Mouse (Mus musculus) CH12.LX (cell line): ENCODE data around the gene Fhl3.

Experiments
- CHD1 ChIP-seq: IDR thresholded peaks from 2 replicates; pipeline ENCODE4 v1.6.1; 2012; ENCODE audit warnings: low read depth, low read length, improper control_type of control experiment, inconsistent platforms
- CTCF ChIP-seq, 2 experiments: IDR thresholded peaks in 1 of 2; conservative IDR thresholded peaks in 1 of 2; 2 replicates each; pipeline ENCODE4 v1.5.1; 2011 to 2012; ENCODE audit warnings: low read depth in 2 of 2, low read length in 2 of 2, improper control_type of control experiment in 1 of 2, inconsistent platforms in 1 of 2, mild to moderate bottlenecking in 1 of 2, moderate library complexity in 1 of 2
- EP300 ChIP-seq: IDR thresholded peaks from 2 replicates; pipeline ENCODE4 v1.6.1; 2011; ENCODE audit warnings: low read length, improper control_type of control experiment
- ETS1 ChIP-seq: conservative IDR thresholded peaks from 2 replicates; pipeline ENCODE4 v1.6.1; 2012; ENCODE audit warnings: low read depth, mild to moderate bottlenecking, inconsistent platforms, low read length, improper control_type of control experiment, moderate library complexity
- MAFK ChIP-seq: IDR thresholded peaks from 2 replicates; pipeline ENCODE4 v1.6.1; 2011; ENCODE audit warnings: low read length, improper control_type of control experiment; ENCODE audit not compliant: insufficient replicate concordance
- MAX ChIP-seq: IDR thresholded peaks from 2 replicates; pipeline ENCODE4 v1.6.1; 2011; ENCODE audit warnings: low read length, improper control_type of control experiment
- MAZ ChIP-seq: IDR thresholded peaks from 2 replicates; pipeline ENCODE4 v1.6.1; 2012; ENCODE audit warnings: low read depth, mild to moderate bottlenecking, inconsistent platforms, low read length, improper control_type of control experiment, moderate library complexity
- POLR2A ChIP-seq: IDR thresholded peaks from 2 replicates; pipeline ENCODE4 v1.6.1; 2011; ENCODE audit warnings: low read depth, mild to moderate bottlenecking, improper control_type of control experiment, low read length
- SMC3 ChIP-seq: IDR thresholded peaks from 2 replicates; pipeline ENCODE4 v1.6.1; 2011; ENCODE audit warnings: low read depth, low read length, improper control_type of control experiment
- USF1 ChIP-seq: IDR thresholded peaks from 2 replicates; pipeline ENCODE4 v1.6.1; 2014; ENCODE audit warnings: low read depth, mild to moderate bottlenecking, inconsistent platforms, low read length, improper control_type of control experiment
- ZC3H11A ChIP-seq: IDR thresholded peaks from 2 replicates; pipeline ENCODE4 v1.6.1; 2012; ENCODE audit warnings: low read depth, mild to moderate bottlenecking, inconsistent platforms, low read length, improper control_type of control experiment
- ZNF384 ChIP-seq: IDR thresholded peaks from 2 replicates; pipeline ENCODE4 v1.6.1; 2012; ENCODE audit warnings: low read depth, low read length, improper control_type of control experiment, inconsistent platforms

DNA sequence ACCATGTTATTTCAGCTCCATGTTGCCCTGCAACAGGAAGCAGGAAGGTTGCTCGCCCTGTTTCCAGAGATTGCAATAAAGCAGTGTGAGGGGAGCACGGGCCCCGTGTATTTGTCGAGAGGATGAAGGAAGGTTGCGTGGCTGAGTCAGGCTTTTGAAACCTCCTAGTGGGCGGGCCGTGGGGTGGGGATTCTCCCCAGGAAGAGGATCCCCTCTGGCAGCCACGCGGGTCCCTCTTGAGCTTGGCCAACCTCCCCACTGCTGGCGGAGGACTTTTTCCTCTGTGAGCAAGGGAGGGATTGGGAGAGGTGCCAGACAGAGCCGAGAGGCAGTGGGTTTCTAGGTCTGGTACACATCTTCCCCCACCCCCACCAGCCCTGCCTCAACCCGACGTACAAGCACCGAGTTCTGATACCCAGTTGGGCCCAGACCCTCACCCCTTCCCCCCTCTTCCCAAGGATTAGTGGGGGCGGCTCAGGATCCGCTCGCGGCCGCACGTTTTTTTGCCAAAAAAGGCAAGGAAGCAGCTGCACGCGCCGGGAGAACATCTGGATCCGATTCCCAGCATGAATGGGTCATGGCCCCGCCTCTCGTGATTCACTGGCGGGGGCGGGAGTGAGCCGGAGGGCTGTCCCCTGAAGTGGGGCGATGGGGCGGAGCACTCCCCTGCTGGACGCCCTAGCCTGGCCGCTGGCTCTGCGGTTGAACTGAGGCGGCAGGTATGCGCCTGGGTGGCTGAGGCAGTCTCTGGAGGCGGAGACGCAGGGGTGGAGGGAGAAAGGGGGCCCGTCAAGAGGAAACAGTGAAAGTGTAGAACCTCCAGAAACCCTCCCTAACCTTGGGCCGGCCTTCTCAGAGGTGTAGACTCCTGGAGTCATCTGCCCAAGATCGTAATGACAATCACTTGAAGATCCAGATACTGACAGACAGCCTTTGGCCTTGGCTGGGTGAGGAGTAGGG, 8.3 kb downstream of the Fhl3 start:
- TF ChIP-seq CTCF (conservative IDR thresholded peaks at IDR 0.05 in 1 of 2, IDR thresholded peaks at IDR 0.05 in 1 of 2; ENCODE audit: low read depth in 2 of 2, low read length in 2 of 2) (no peak), POLR2A (peak; percentile 62; the same call in 1 of the 2 replicates), EP300 (0 out of 2 replicates have a peak, but pooled peaks have one; percentile 29), MAFK (peak; percentile 31; the same call in 1 of the 2 replicates), USF1 (no peak), ETS1 (peak; percentile 23), ZC3H11A (no peak), MAZ (peak; percentile 80), SMC3 (no peak; the same call in 1 of the 2 replicates), MAX (0 out of 2 replicates have a peak, but pooled peaks have one; percentile 15), ZNF384 (no peak), CHD1 (no peak)
